Mouse (Mus musculus) neutrophil, adult 83 days (primary cell): ENCODE data around the gene C1galt1. TPM values are rescaled to one million over a fixed set of nuclear protein-coding genes. Genes with fewer than 3 reads are reported as not detected.

Experiments used
- total RNA-seq, 2 experiments: library from RNA; stranded (reverse); gene quantifications; one replicate each; pipeline ENCODE4 v1.2.4; 2023

Gene C1galt1
- total RNA-seq: 10 to 100 TPM; 27.5 to 28.3 TPM

DNA sequence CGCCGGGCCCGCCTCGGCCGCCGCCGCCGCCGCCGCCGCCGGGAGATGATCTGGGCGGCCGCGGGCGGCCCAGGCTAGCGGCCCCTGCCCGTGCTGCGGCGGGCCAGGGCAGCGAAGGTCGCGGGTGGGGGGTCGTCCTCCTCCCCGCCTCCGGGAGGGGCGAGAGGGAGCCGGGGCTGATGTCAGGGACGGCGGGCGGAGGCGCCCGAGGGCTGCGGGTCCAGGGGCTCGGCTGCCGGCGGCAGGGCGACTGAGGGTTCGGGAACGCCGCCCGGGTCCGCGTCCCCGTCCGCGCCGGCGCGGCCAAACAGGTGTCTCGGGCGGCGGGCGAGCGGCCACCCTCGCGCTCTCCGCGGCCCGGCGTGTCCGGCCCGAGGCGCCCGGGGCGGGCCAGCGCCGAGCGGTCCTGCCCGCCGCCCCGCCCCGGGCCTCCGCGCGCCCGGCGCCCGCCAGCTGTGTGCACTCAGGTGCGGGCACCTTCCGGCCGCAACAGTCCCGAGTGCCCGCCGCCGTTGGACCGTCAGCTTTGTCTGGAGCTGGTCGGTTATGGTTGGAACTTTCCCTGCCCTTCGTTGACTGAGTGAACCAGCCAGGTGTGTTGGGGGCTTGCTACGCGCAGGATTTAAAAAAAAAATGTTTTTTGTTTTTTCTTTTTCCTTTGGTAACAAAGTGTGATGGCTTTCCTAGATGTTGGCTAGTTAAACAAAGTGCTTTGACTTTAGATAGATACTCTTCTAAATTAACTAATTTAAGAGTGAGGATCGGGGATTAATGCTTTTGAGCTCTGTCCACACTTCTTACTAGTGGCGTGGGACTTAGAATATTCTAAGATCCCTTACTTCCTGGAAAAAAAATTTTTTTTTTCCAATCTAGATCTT is at the start of gene C1galt1:
Gene C1galt1 (plus strand): TSS at position 41 of the 878 bp plus-strand sequence.

Other genes starting within 250 kb of the C1galt1 start
- gene Asns, start 151.6 kb upstream of the C1galt1 start, total RNA-seq: 10 to 100 TPM; 38.4 to 40.9 TPM